Mouse (Mus musculus): ENCODE data around the gene Itga10.

GRCm38 (mm10) chr3:96698993-96699690 lies 53.8 kb downstream of the Itga10 start:
- TF ChIP-seq CTCF (IDR thresholded peaks at IDR 0.05; ENCODE audit: extremely low read depth, insufficient read depth, insufficient read length, insufficient replicate concordance) (no peak), POLR2A (IDR thresholded peaks at IDR 0.05; ENCODE audit: low read depth, low read length) (no peak)
